Mouse (Mus musculus) stomach, postnatal 0 days (tissue): ENCODE measurements around the gene Ccdc141. TPM values are rescaled to one million over a fixed set of nuclear protein-coding genes. Genes with fewer than 3 reads are reported as not detected.
A peak's percentile ranks its signal among the peaks of the same experiment; 100 is the strongest.

Experiments
- ATAC-seq: fragments of 200-750 bp; cut with Nextera tagmentation; 2 replicates; pipeline ENCODE4 v1.8.0; 2017; ENCODE audit not compliant: low FRiP score, low TSS enrichment
- DNase-seq: peaks from one replicate; pipeline ENCODE4 v3.0.0-alpha.2; 2016; ENCODE audit warnings: low spot score
- H3K27ac ChIP-seq: fragments of 300-500 bp; sonication (generic); replicated peaks from 2 replicates; pipeline ENCODE4 v1.5.1; 2014; ENCODE audit warnings: mild to moderate bottlenecking, control low read depth
- H3K27me3 ChIP-seq: fragments of 300-500 bp; sonication (generic); 2 replicates; pipeline ENCODE4 v1.6.1; 2014; ENCODE audit warnings: low read length; ENCODE audit not compliant: control insufficient read depth, insufficient read depth
- H3K36me3 ChIP-seq: fragments of 300-500 bp; sonication (generic); 2 replicates; pipeline ENCODE4 v1.6.1; 2014; ENCODE audit warnings: low read length, mixed read lengths; ENCODE audit not compliant: control insufficient read depth, insufficient read depth
- H3K4me1 ChIP-seq: fragments of 300-500 bp; sonication (generic); replicated peaks from 2 replicates; pipeline ENCODE4 v1.6.1; 2014; ENCODE audit warnings: antibody characterized with exemption; ENCODE audit not compliant: control insufficient read depth, insufficient read depth
- H3K4me2 ChIP-seq: fragments of 300-500 bp; sonication (generic); replicated peaks from 2 replicates; pipeline ENCODE4 v1.6.1; 2014; ENCODE audit warnings: low read depth, mild to moderate bottlenecking, control low read depth, moderate library complexity
- H3K4me3 ChIP-seq: fragments of 300-500 bp; sonication (generic); 2 replicates; pipeline ENCODE4 v1.5.1; 2014; ENCODE audit warnings: low read depth, low read length, control low read depth
- H3K9ac ChIP-seq: fragments of 300-500 bp; sonication (generic); 2 replicates; pipeline ENCODE4 v1.6.1; 2014; ENCODE audit warnings: mild to moderate bottlenecking, low read length, control low read depth, mixed read lengths
- H3K9me3 ChIP-seq: fragments of 300-500 bp; sonication (generic); 2 replicates; pipeline ENCODE4 v1.6.1; 2016; ENCODE audit warnings: low read length; ENCODE audit not compliant: control insufficient read depth
- CTCF ChIP-seq: IDR thresholded peaks from 2 replicates; pipeline ENCODE4 v1.5.1; 2016; ENCODE audit warnings: antibody characterized with exemption, low read depth, mild to moderate bottlenecking, moderate library complexity
- EP300 ChIP-seq: optimal IDR thresholded peaks from 2 replicates; pipeline ENCODE3; 2016; ENCODE audit warnings: antibody characterized with exemption
- WGBS: fragments of 180-500 bp; shearing (Covaris S2); extraction: QIAGEN DNeasy Blood & Tissue Kit; methylation state at CpG from one replicate; pipeline ENCODE4 v1.1.7; 2014; 5-methylcytosine and 5-hydroxymethylcytosine counted together
- polyA plus RNA-seq: library from polyadenylated mRNA; unstranded; fragments of >200 nt; fragmentation: Nextera tagmentation; extraction: Ambion mirVana; gene quantifications from 2 replicates; pipeline ENCODE4 v1.2.1, GENCODE M21; 2015

Ccdc141 gene
- 5.6 and 6.7 TPM in 2 replicates for polyA plus RNA-seq

- DNase-seq (no peak), ATAC-seq (no peak)
- Histone ChIP-seq H3K36me3 (no peaks in the 10 kb centered on the region), H3K4me3 (peak within 1 kb of the TSS; percentile 61), H3K4me1 (peaks cover 2% of the 10 kb centered on the region; the same call in 1 of the 2 replicates), H3K9me3 (no peaks in the 10 kb centered on the region), H3K27me3 (no peaks in the 10 kb centered on the region), H3K4me2 (peak within 1 kb of the TSS; percentile 92), H3K9ac (peak within 1 kb of the TSS; percentile 70), H3K27ac (peak within 1 kb of the TSS; percentile 88)
- WGBS, result 1% methylated on average over 3 of the region's 6 CpGs
- TF ChIP-seq CTCF (no peak), EP300 (no peak)
These were observed at the start of gene Ccdc141 for GRCm38 (mm10) chr2:77170633-77171105. Gene Ccdc141, minus strand, starts transcription at chr2:77170636.

GRCm38 (mm10) chr2:77212885-77213284 lies 42.4 kb upstream of the Ccdc141 start:
- Histone ChIP-seq H3K4me1 (no peaks in the 10 kb centered on the region), H3K9ac (no peak overlapping the region), H3K27ac (no peak overlapping the region), H3K36me3 (peaks cover 4% of the 10 kb centered on the region), H3K4me2 (no peak overlapping the region), H3K9me3 (no peaks in the 10 kb centered on the region), H3K27me3 (no peaks in the 10 kb centered on the region), H3K4me3 (no peak overlapping the region)
- DNase-seq (no peak), ATAC-seq (no peak)
- TF ChIP-seq EP300 (no peak), CTCF (no peak)
- WGBS, result 90% methylated on average over 5 of the region's 5 CpGs

GRCm38 (mm10) chr2:77206951-77207350 lies 36.5 kb upstream of the Ccdc141 start:
- no peak for DNase-seq
- ATAC-seq, result no peak
- TF ChIP-seq CTCF, result no peak
- TF ChIP-seq EP300, result no peak
- Histone ChIP-seq H3K4me3 (no peak overlapping the region), H3K36me3 (peaks cover 4% of the 10 kb centered on the region; the same call in 1 of the 2 replicates), H3K9ac (no peak overlapping the region), H3K27ac (no peak overlapping the region), H3K4me2 (no peak overlapping the region), H3K4me1 (no peaks in the 10 kb centered on the region), H3K9me3 (no peaks in the 10 kb centered on the region), H3K27me3 (no peaks in the 10 kb centered on the region)
- 87% methylated on average over 3 of the region's 3 CpGs for WGBS

- TF ChIP-seq CTCF (peak; percentile 76), EP300 (no peak)
- H3K9me3 ChIP-seq, result no peaks in the 10 kb centered on the region
- no peak for ATAC-seq
- no peak for DNase-seq
- WGBS, result 42% methylated on average over 2 of the region's 2 CpGs
- no peaks in the 10 kb centered on the region for H3K4me1 ChIP-seq
- no peak overlapping the region for H3K4me3 ChIP-seq
- H3K36me3 ChIP-seq, result no peaks in the 10 kb centered on the region
- H3K9ac ChIP-seq, result no peak overlapping the region
- H3K27ac ChIP-seq, result no peak overlapping the region
- H3K4me2 ChIP-seq, result no peak overlapping the region
- H3K27me3 ChIP-seq, result no peaks in the 10 kb centered on the region
These were observed 33.5 kb upstream of the Ccdc141 start for GRCm38 (mm10) chr2:77203916-77204315.

GRCm38 (mm10) chr2:77201900-77202299 lies 31.5 kb upstream of the Ccdc141 start:
- H3K4me1 ChIP-seq, result no peaks in the 10 kb centered on the region
- no peaks in the 10 kb centered on the region for H3K9me3 ChIP-seq
- TF ChIP-seq EP300 (no peak), CTCF (no peak)
- H3K27me3 ChIP-seq, result no peaks in the 10 kb centered on the region
- no peak overlapping the region for H3K9ac ChIP-seq
- H3K27ac ChIP-seq, result no peak overlapping the region
- H3K4me3 ChIP-seq, result no peak overlapping the region
- H3K4me2 ChIP-seq, result no peak overlapping the region
- no peaks in the 10 kb centered on the region for H3K36me3 ChIP-seq
- ATAC-seq (no peak), DNase-seq (no peak)
- WGBS, result 95% methylated on average over 1 of the region's 1 CpGs

GRCm38 (mm10) chr2:77200958-77201614 lies 30.6 kb upstream of the Ccdc141 start:
- H3K9me3 ChIP-seq, result no peaks in the 10 kb centered on the region
- TF ChIP-seq EP300 (no peak), CTCF (no peak)
- H3K4me1 ChIP-seq, result no peaks in the 10 kb centered on the region
- no peak for ATAC-seq
- WGBS, result 65% methylated on average over 5 of the region's 5 CpGs
- H3K36me3 ChIP-seq, result no peaks in the 10 kb centered on the region
- H3K27ac ChIP-seq, result no peak overlapping the region
- H3K4me3 ChIP-seq, result no peak overlapping the region
- H3K27me3 ChIP-seq, result no peaks in the 10 kb centered on the region
- H3K9ac ChIP-seq, result no peak overlapping the region
- peak; percentile 26 for DNase-seq
- H3K4me2 ChIP-seq, result no peak overlapping the region
